Mouse (Mus musculus): ENCODE results near the gene Ube3b.

GRCm38 (mm10) chr5:114373581-114373980, 6.8 kb upstream of the Ube3b start:
- no peak for TF ChIP-seq CTCF (IDR thresholded peaks at IDR 0.05; ENCODE audit: low read depth)
- no peak for TF ChIP-seq EP300 (optimal IDR thresholded peaks at IDR 0.05)

All from stomach, postnatal 0 days (tissue).